Comparison of ENCODE assay signal across 22 mouse cellular contexts in genomic region chr7:75374506-75374905, GRCm38 (mm10).
"Had no signal": no experiment of that assay in that cellular context is flagged by ENCODE, and none has a peak within 500 bp of the region (broad histone marks: within the 10 kb centered on the region; RNA-seq: fewer than 3 reads in every experiment).

No protein-coding gene starts in this region.

- H3K9ac ChIP-seq: kidney, embryonic 15.5 days; limb, embryonic 12.5 days; limb, embryonic 15.5 days; liver, embryonic 14.5 days; liver, postnatal 0 days; lung, embryonic 14.5 days; midbrain, embryonic 15.5 days; neural tube, embryonic 13.5 days; stomach, embryonic 15.5 days had no signal

- H3K9me3 ChIP-seq: kidney, embryonic 15.5 days; limb, embryonic 12.5 days; limb, embryonic 15.5 days; midbrain, embryonic 10.5 days; midbrain, embryonic 15.5 days; neural tube, embryonic 13.5 days; stomach, embryonic 15.5 days had no signal

- H3K27me3 ChIP-seq: limb, embryonic 15.5 days; midbrain, embryonic 15.5 days; neural tube, embryonic 13.5 days; stomach, embryonic 15.5 days had no signal

- H3K4me1 ChIP-seq: limb, embryonic 12.5 days; midbrain, embryonic 10.5 days; midbrain, embryonic 15.5 days; neural tube, embryonic 13.5 days had no signal

- H3K4me3 ChIP-seq: kidney, embryonic 15.5 days; limb, embryonic 12.5 days; limb, embryonic 15.5 days; megakaryocyte, embryonic 14.5 days; midbrain, embryonic 10.5 days; midbrain, embryonic 15.5 days; neural tube, embryonic 13.5 days; stomach, embryonic 15.5 days had no signal

- H3K4me2 ChIP-seq: kidney, embryonic 15.5 days; limb, embryonic 12.5 days; limb, embryonic 15.5 days; liver, embryonic 11.5 days; lung, embryonic 14.5 days; midbrain, embryonic 15.5 days; neural tube, embryonic 13.5 days; stomach, embryonic 15.5 days had no signal

- H3K36me3 ChIP-seq: kidney, embryonic 15.5 days; limb, embryonic 12.5 days; limb, embryonic 15.5 days; midbrain, embryonic 10.5 days; midbrain, embryonic 15.5 days; neural tube, embryonic 13.5 days; stomach, embryonic 15.5 days had no signal

- H3K27ac ChIP-seq: kidney, embryonic 15.5 days; limb, embryonic 12.5 days; limb, embryonic 15.5 days; liver, embryonic 14.5 days; macrophage; midbrain, embryonic 10.5 days; midbrain, embryonic 15.5 days; neural tube, embryonic 13.5 days; stomach, embryonic 15.5 days had no signal

- ATAC-seq: liver, postnatal 0 days; lung, postnatal 0 days; midbrain, embryonic 15.5 days had no signal

- DNase-seq: kidney, adult 8-10 months; kidney, postnatal 10 days; kidney, postnatal 36 days; left cerebral cortex, postnatal 4 days; liver, postnatal 0 days; lung, embryonic 14.5 days; retina, postnatal 1 day; right cerebral cortex, postnatal 25 days; spleen, adult 18-20 months; thymus, postnatal 25 days had no signal
